Mouse (Mus musculus) heart, postnatal 0 days (tissue): ENCODE results near the gene Cadm4. TPM values are rescaled to one million over a fixed set of nuclear protein-coding genes. Genes with fewer than 3 reads are reported as not detected.

ENCODE experiments used
- ATAC-seq: fragments of 200-750 bp; cut with Nextera tagmentation; 2 replicates; pipeline ENCODE4 v1.8.0; 2017; ENCODE audit warnings: low read depth, moderate number of reproducible peaks, moderate library complexity; ENCODE audit not compliant: insufficient read depth
- DNase-seq: peaks from one replicate; pipeline ENCODE4 v3.0.0-alpha.2; 2016; ENCODE audit warnings: low spot score
- H3K27ac ChIP-seq: fragments of 300-500 bp; sonication (generic); 2 replicates; pipeline ENCODE4 v1.5.1; 2014; ENCODE audit warnings: low read depth, mild to moderate bottlenecking
- H3K27me3 ChIP-seq: fragments of 300-500 bp; sonication (generic); 2 replicates; pipeline ENCODE4 v1.6.1; 2014; ENCODE audit warnings: low read length, mixed read lengths; ENCODE audit not compliant: control insufficient read depth, insufficient read depth
- H3K36me3 ChIP-seq: fragments of 300-500 bp; sonication (generic); replicated peaks from 2 replicates; pipeline ENCODE4 v1.6.1; 2014; ENCODE audit warnings: low read length, mixed read lengths; ENCODE audit not compliant: control insufficient read depth, insufficient read depth
- H3K4me1 ChIP-seq: fragments of 300-500 bp; sonication (generic); 2 replicates; pipeline ENCODE4 v1.6.1; 2014; ENCODE audit warnings: antibody characterized with exemption; ENCODE audit not compliant: control insufficient read depth, insufficient read depth
- H3K4me2 ChIP-seq: fragments of 300-500 bp; sonication (generic); 2 replicates; pipeline ENCODE4 v1.6.1; 2014; ENCODE audit warnings: low read depth, mild to moderate bottlenecking, low read length, moderate library complexity
- H3K4me3 ChIP-seq: fragments of 300-500 bp; sonication (generic); 2 replicates; pipeline ENCODE4 v1.5.1; 2014; ENCODE audit warnings: low read depth, low read length
- H3K9ac ChIP-seq: fragments of 300-500 bp; sonication (generic); replicated peaks from 2 replicates; pipeline ENCODE4 v1.6.1; 2014; ENCODE audit warnings: low read depth, low read length, mixed read lengths
- H3K9me3 ChIP-seq: fragments of 300-500 bp; sonication (generic); replicated peaks from 2 replicates; pipeline ENCODE4 v1.6.1; 2016; ENCODE audit warnings: low read length; ENCODE audit not compliant: control insufficient read depth
- CTCF ChIP-seq: IDR thresholded peaks from 2 replicates; pipeline ENCODE4 v1.5.1; 2016; ENCODE audit warnings: antibody characterized with exemption, control low read depth, low read depth
- EP300 ChIP-seq: IDR thresholded peaks from 2 replicates; pipeline ENCODE4 v1.6.1; 2016; ENCODE audit warnings: antibody characterized with exemption, low read depth
- WGBS: fragments of 180-500 bp; shearing (Covaris S2); extraction: QIAGEN DNeasy Blood & Tissue Kit; methylation state at CpG from one replicate; pipeline ENCODE4 v1.1.7; 2014; 5-methylcytosine and 5-hydroxymethylcytosine counted together
- polyA plus RNA-seq: library from polyadenylated mRNA; unstranded; fragments of >200 nt; fragmentation: Nextera tagmentation; extraction: Ambion mirVana; gene quantifications from 2 replicates; pipeline ENCODE4 v1.2.1, GENCODE M21; 2015
- total RNA-seq: library from RNA; depleted of rRNA; stranded (reverse); fragments of >200 nt; gene quantifications from 2 replicates; pipeline ENCODE4 v1.2.3, GENCODE M21; 2014; ENCODE audit warnings: low replicate concordance

Gene Cadm4
- total and polyA plus RNA-seq, 2 experiments from 2014 or later = 4.2 to 30.5 TPM

- Histone ChIP-seq H3K27ac (no peak overlapping the region), H3K4me3 (no peak overlapping the region), H3K9ac (no peak overlapping the region), H3K4me2 (no peak overlapping the region), H3K36me3 (no peaks in the 10 kb centered on the region), H3K4me1 (no peaks in the 10 kb centered on the region), H3K9me3 (no peaks in the 10 kb centered on the region), H3K27me3 (no peaks in the 10 kb centered on the region)
- ATAC-seq (no peak), DNase-seq (no peak)
- 45% methylated on average over 5 of the region's 5 CpGs for WGBS
- TF ChIP-seq EP300 (no peak), CTCF (no peak)
These were observed 41.0 kb downstream of the Cadm4 start for GRCm38 (mm10) chr7:24522805-24523204.

GRCm38 (mm10) chr7:24523723-24524122, 41.9 kb downstream of the Cadm4 start:
- TF ChIP-seq EP300 (no peak), CTCF (no peak)

GRCm38 (mm10) chr7:24524978-24525377, 43.2 kb downstream of the Cadm4 start:
- Histone ChIP-seq H3K4me1 (peaks cover 7% of the 10 kb centered on the region), H3K4me2 (no peak overlapping the region), H3K27ac (no peak overlapping the region), H3K4me3 (no peak overlapping the region), H3K27me3 (no peaks in the 10 kb centered on the region), H3K9me3 (no peaks in the 10 kb centered on the region), H3K36me3 (no peaks in the 10 kb centered on the region), H3K9ac (no peak overlapping the region)
- TF ChIP-seq EP300 (no peak), CTCF (no peak)
- DNase-seq (no peak), ATAC-seq (no peak)
- WGBS = 73% methylated on average over 6 of the region's 6 CpGs

More at GRCm38 (mm10) chr7:24523723-24524122, 41.9 kb downstream of the Cadm4 start:
- no peaks in the 10 kb centered on the region for H3K9me3 ChIP-seq
- no peaks in the 10 kb centered on the region for H3K27me3 ChIP-seq
- H3K9ac ChIP-seq = no peak overlapping the region
- DNase-seq (no peak), ATAC-seq (no peak)
- H3K4me3 ChIP-seq = no peak overlapping the region
- no peak overlapping the region for H3K4me2 ChIP-seq
- H3K27ac ChIP-seq = no peak overlapping the region
- 73% methylated on average over 6 of the region's 6 CpGs for WGBS
- H3K36me3 ChIP-seq = no peaks in the 10 kb centered on the region
- no peaks in the 10 kb centered on the region for H3K4me1 ChIP-seq

GRCm38 (mm10) chr7:24525686-24526420, 44.0 kb downstream of the Cadm4 start:
- Histone ChIP-seq H3K4me1 (peaks cover 7% of the 10 kb centered on the region), H3K9ac (no peak overlapping the region), H3K9me3 (no peaks in the 10 kb centered on the region), H3K36me3 (no peaks in the 10 kb centered on the region), H3K27me3 (no peaks in the 10 kb centered on the region), H3K4me2 (no peak overlapping the region), H3K27ac (no peak overlapping the region), H3K4me3 (no peak overlapping the region)
- ATAC-seq (no peak), DNase-seq (no peak)
- 77% methylated on average over 12 of the region's 12 CpGs for WGBS
- no peak for TF ChIP-seq CTCF
- no peak for TF ChIP-seq EP300

GRCm38 (mm10) chr7:24528861-24529260, 47.0 kb downstream of the Cadm4 start:
- Histone ChIP-seq H3K9me3 (no peaks in the 10 kb centered on the region), H3K27ac (no peak overlapping the region), H3K9ac (no peak overlapping the region), H3K36me3 (peaks cover 10% of the 10 kb centered on the region), H3K27me3 (no peaks in the 10 kb centered on the region), H3K4me3 (no peak overlapping the region), H3K4me2 (no peak overlapping the region), H3K4me1 (peaks cover 10% of the 10 kb centered on the region)
- ATAC-seq = no peak
- WGBS = 74% methylated on average over 11 of the region's 11 CpGs
- TF ChIP-seq EP300 (no peak), CTCF (no peak)
- no peak for DNase-seq

GRCm38 (mm10) chr7:24529580-24529979, 47.8 kb downstream of the Cadm4 start:
- Histone ChIP-seq H3K4me3 (peak overlapping the region; percentile 71), H3K4me1 (peaks cover 10% of the 10 kb centered on the region), H3K9ac (peak overlapping the region; percentile 78), H3K27ac (peak overlapping the region; percentile 96), H3K36me3 (peaks cover 17% of the 10 kb centered on the region), H3K4me2 (peak overlapping the region; percentile 95), H3K27me3 (no peaks in the 10 kb centered on the region), H3K9me3 (no peaks in the 10 kb centered on the region)
- DNase-seq (no peak), ATAC-seq (no peak)
- 57% methylated on average over 11 of the region's 11 CpGs for WGBS
- TF ChIP-seq EP300 (no peak), CTCF (no peak)
